Mouse (Mus musculus) heart, embryonic 11.5 days (tissue): ENCODE data around the gene Ambra1. TPM values are rescaled to one million over a fixed set of nuclear protein-coding genes. Genes with fewer than 3 reads are reported as not detected.

ENCODE experiments used
- ATAC-seq: fragments of 200-750 bp; cut with Nextera tagmentation; replicated peaks from 2 replicates; pipeline ENCODE4 v1.8.0; 2017; ENCODE audit warnings: moderate library complexity; ENCODE audit not compliant: insufficient number of reproducible peaks, low FRiP score, low TSS enrichment
- H3K27ac ChIP-seq: fragments of 300-500 bp; sonication (generic); 2 replicates; pipeline ENCODE4 v1.5.1; 2014; ENCODE audit warnings: mild to moderate bottlenecking, low read depth, low read length
- H3K27me3 ChIP-seq: fragments of 300-500 bp; sonication (generic); 2 replicates; pipeline ENCODE4 v1.6.1; 2014; ENCODE audit warnings: mild to moderate bottlenecking, low read length, mixed read lengths; ENCODE audit not compliant: control insufficient read depth, insufficient read depth
- H3K36me3 ChIP-seq: fragments of 300-500 bp; sonication (generic); 2 replicates; pipeline ENCODE4 v1.6.1; 2014; ENCODE audit warnings: mild to moderate bottlenecking, low read length, moderate library complexity, mixed read lengths; ENCODE audit not compliant: control insufficient read depth, insufficient read depth
- H3K4me1 ChIP-seq: fragments of 300-500 bp; sonication (generic); 2 replicates; pipeline ENCODE4 v1.6.1; 2014; ENCODE audit warnings: low read length; ENCODE audit not compliant: control insufficient read depth, insufficient read depth
- H3K4me2 ChIP-seq: fragments of 300-500 bp; sonication (generic); 2 replicates; pipeline ENCODE4 v1.6.1; 2014; ENCODE audit warnings: mild to moderate bottlenecking, moderate library complexity
- H3K4me3 ChIP-seq: fragments of 300-500 bp; sonication (generic); 2 replicates; pipeline ENCODE4 v1.5.1; 2014; ENCODE audit warnings: low read depth, low read length
- H3K9ac ChIP-seq: fragments of 300-500 bp; sonication (generic); 2 replicates; pipeline ENCODE4 v1.6.1; 2014; ENCODE audit warnings: mild to moderate bottlenecking, low read depth, low read length, moderate library complexity
- H3K9me3 ChIP-seq: fragments of 300-500 bp; sonication (generic); replicated peaks from 2 replicates; pipeline ENCODE4 v1.6.1; 2016; ENCODE audit warnings: low read length; ENCODE audit not compliant: control insufficient read depth
- WGBS: fragments of 180-500 bp; shearing (Covaris S2); extraction: QIAGEN DNeasy Blood & Tissue Kit; methylation state at CpG from one replicate; pipeline ENCODE4 v1.1.7; 2014; ENCODE audit not compliant: insufficient replicate concordance; 5-methylcytosine and 5-hydroxymethylcytosine counted together
- polyA plus RNA-seq: library from polyadenylated mRNA; unstranded; fragments of >200 nt; fragmentation: Nextera tagmentation; extraction: Ambion mirVana; gene quantifications from 2 replicates; pipeline ENCODE4 v1.2.1, GENCODE M21; 2014

Gene Ambra1
- polyA plus RNA-seq, 1 experiment from 2014 or later = 12.1 TPM

DNA sequence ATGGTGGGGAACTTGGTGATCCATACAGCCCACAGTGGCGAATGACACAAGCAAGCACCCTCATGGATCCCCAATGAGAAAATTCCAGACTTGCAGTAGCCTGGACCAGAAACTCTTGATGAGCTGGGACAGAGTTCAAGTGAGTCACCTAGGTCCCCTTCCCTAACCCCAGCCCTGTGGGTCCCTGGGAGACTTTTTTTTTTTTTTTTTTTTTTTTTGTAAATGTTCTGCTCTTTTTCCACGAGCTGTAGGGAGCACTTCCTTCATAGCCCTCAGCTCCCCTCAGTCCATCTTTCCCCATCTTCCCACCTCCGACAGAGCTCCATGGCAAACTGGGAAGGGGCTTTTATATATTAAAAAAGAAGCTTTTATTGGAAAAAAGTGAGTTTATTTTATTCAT is 199.5 kb downstream of the Ambra1 start:
- peaks cover 28% of the 10 kb centered on the region for H3K4me1 ChIP-seq
- no peak overlapping the region for H3K9ac ChIP-seq
- H3K36me3 ChIP-seq = 0 out of 2 replicates have a peak, but pooled peaks cover 8% of the 10 kb centered on the region
- WGBS = 50% methylated on average over 3 of the region's 3 CpGs
- H3K27ac ChIP-seq = no peak overlapping the region
- ATAC-seq = no peak
- no peak overlapping the region for H3K4me3 ChIP-seq
- H3K9me3 ChIP-seq = no peaks in the 10 kb centered on the region
- peaks cover 8% of the 10 kb centered on the region for H3K27me3 ChIP-seq
- H3K4me2 ChIP-seq = peak overlapping the region; percentile 83; the same call in 1 of the 2 replicates

- Histone ChIP-seq H3K4me3 (peak overlapping the region; percentile 67), H3K27me3 (peaks cover 4% of the 10 kb centered on the region), H3K4me1 (peaks cover 33% of the 10 kb centered on the region), H3K9me3 (no peaks in the 10 kb centered on the region), H3K4me2 (peak overlapping the region; percentile 83), H3K27ac (peak overlapping the region; percentile 96; the same call in 1 of the 2 replicates), H3K36me3 (peaks cover 8% of the 10 kb centered on the region; the same call in 1 of the 2 replicates), H3K9ac (peak overlapping the region; percentile 90; the same call in 1 of the 2 replicates)
- no peak for ATAC-seq
- 8% methylated on average over 12 of the region's 12 CpGs for WGBS
Observed at GRCm38 (mm10) chr2:91929936-91930335, 200.0 kb downstream of the Ambra1 start.

DNA sequence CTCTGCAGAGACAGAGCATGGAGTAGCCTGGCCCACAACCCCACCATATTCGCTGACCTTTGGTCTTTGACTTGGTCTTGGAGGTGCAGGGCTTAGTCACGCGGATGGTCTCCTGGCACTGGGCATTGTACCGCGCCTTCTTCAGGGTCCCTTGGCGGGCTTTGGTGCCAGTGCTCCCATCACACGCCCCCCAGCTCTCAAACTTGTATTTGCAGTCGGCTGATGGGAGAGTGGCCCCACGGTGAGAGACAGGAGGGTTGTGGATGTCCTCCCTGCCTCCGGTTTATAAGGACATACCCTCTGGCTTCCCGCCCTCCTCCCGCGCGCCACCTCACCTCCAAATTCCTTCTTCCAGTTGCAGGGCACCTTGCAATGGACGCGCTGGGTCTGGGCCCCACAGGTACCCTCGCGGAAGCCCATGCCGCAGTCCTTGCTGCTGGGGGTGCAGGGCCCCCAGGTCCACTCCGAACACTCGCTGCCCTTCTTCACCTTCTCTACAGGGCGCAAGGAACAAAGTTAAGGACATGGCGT is 200.9 kb downstream of the Ambra1 start:
- H3K27ac ChIP-seq = peak overlapping the region; percentile 96
- H3K9ac ChIP-seq = peak overlapping the region; percentile 90
- H3K9me3 ChIP-seq = no peaks in the 10 kb centered on the region
- peaks cover 16% of the 10 kb centered on the region; the same call in 1 of the 2 replicates for H3K36me3 ChIP-seq
- peak overlapping the region; percentile 67 for H3K4me3 ChIP-seq
- H3K4me1 ChIP-seq = peaks cover 34% of the 10 kb centered on the region
- WGBS = under 1% methylated on average over 23 of the region's 23 CpGs
- no peak for ATAC-seq
- H3K4me2 ChIP-seq = peak overlapping the region; percentile 83
- peaks cover 4% of the 10 kb centered on the region for H3K27me3 ChIP-seq

- Histone ChIP-seq H3K36me3 (peaks cover 18% of the 10 kb centered on the region; the same call in 1 of the 2 replicates), H3K27me3 (peaks cover 4% of the 10 kb centered on the region; the same call in 1 of the 2 replicates), H3K4me2 (peak overlapping the region; percentile 83), H3K9me3 (no peaks in the 10 kb centered on the region), H3K4me1 (peaks cover 34% of the 10 kb centered on the region), H3K4me3 (peak overlapping the region; percentile 67), H3K27ac (peak overlapping the region; percentile 96), H3K9ac (peak overlapping the region; percentile 90)
- WGBS = 1% methylated on average over 43 of the region's 50 CpGs
- peak; percentile 54 for ATAC-seq
Observed at GRCm38 (mm10) chr2:91931328-91932159, 201.6 kb downstream of the Ambra1 start.

DNA sequence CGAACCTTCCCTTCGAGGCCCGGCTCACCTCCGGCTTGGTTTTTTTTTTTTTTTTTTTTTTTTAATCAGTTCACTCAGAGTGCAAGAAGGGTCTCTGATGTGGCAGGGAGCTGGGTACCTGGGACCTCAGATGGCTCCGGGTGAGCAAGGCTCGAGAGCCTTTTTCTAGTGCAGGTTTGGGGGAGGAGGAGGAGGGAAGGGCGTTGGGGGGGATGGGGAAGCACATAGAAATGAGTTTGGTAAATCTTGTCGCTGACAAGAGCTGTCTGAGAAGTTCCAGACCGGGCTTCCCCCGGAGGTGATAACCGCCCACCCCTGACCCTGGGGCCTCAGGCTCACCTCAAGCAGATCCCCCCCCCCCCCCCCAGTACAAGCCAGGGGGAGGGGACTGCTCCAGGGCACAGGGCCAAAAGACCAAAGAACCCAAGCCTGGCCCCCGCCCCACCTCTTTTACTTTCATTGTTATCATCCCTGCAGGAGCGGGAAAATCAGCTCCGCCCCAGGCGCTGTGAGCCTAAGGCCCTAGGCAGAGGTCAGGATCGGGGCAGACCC is 202.3 kb downstream of the Ambra1 start, which contains the start of gene Mdk:
Gene Mdk, minus strand, starts transcription at position 138 of the 552 bp plus-strand sequence.
- under 1% methylated on average over 16 of the region's 16 CpGs for WGBS
- Histone ChIP-seq H3K9ac (peak within 1 kb of the TSS; percentile 90), H3K4me3 (peak within 1 kb of the TSS; percentile 67), H3K36me3 (peaks cover 24% of the 10 kb centered on the region), H3K9me3 (no peaks in the 10 kb centered on the region), H3K4me1 (peaks cover 34% of the 10 kb centered on the region), H3K27me3 (peaks cover 4% of the 10 kb centered on the region; the same call in 1 of the 2 replicates), H3K27ac (peak within 1 kb of the TSS; percentile 96), H3K4me2 (peak within 1 kb of the TSS; percentile 83)
- ATAC-seq = peak; percentile 43

DNA sequence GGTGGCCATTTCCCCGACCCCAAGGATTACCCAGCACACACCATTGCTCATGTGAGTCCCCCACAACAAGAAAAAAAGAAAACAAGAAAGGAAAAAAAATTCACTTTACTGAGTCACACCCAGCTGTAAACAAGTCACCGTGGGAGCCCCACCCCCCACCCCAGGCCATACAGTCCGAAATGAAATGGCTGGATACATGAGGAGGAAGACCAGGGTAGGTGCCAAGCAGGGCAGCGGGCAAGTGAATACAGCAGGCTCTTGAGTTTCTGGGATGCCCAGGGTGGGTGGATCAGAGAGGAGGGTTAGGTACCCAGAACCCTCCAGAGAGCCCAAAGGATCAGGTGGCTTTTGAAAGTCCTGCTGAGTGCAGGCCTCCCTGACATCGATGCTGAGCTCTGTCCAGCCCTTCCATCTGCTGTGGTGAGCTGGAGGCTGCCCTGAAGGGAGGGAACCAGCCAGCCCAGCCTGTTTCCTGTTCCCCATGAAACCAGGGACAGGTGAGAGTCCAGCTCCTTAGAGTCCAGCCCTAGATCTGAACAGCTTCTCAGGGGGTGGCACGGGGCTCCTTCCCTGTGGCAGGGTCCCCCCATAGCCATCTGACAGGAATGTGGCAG is 202.9 kb downstream of the Ambra1 start:
- peaks cover 4% of the 10 kb centered on the region; the same call in 1 of the 2 replicates for H3K27me3 ChIP-seq
- H3K36me3 ChIP-seq = peaks cover 30% of the 10 kb centered on the region
- ATAC-seq = peak; percentile 3; the same call in 1 of the 2 replicates
- 11% methylated on average over 6 of the region's 6 CpGs for WGBS
- H3K4me1 ChIP-seq = peaks cover 34% of the 10 kb centered on the region
- H3K4me3 ChIP-seq = peak overlapping the region; percentile 67
- peak overlapping the region; percentile 90 for H3K9ac ChIP-seq
- peak overlapping the region; percentile 83 for H3K4me2 ChIP-seq
- H3K27ac ChIP-seq = peak overlapping the region; percentile 96
- no peaks in the 10 kb centered on the region for H3K9me3 ChIP-seq

DNA sequence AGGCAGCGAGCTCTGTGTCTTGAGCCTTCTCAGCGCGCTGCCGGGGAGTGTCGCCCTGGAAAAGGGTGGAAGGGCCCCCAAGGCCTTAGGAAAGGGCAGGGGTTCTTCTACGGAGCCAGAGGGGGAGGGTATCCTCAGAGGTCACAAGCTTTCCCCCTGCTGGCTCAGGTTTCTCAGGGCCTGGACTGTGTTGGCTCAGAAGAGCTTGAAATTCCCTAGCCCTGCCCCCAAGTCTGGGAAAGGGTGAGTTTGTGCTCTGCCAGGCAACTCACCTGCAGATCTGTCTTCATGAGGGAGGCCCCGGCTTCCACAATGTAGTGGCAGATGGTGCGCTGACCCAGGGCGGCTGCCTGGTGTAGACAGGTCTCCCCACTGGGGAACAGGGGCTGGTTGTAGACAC is 203.5 kb downstream of the Ambra1 start:
- Histone ChIP-seq H3K4me2 (peak overlapping the region; percentile 83), H3K4me3 (0 out of 2 replicates have a peak overlapping the region, but pooled peaks have one; percentile 6), H3K27me3 (peaks cover 1% of the 10 kb centered on the region; the same call in 1 of the 2 replicates), H3K27ac (peak overlapping the region; percentile 96), H3K36me3 (peaks cover 35% of the 10 kb centered on the region), H3K4me1 (peaks cover 34% of the 10 kb centered on the region), H3K9me3 (no peaks in the 10 kb centered on the region), H3K9ac (peak overlapping the region; percentile 12; the same call in 1 of the 2 replicates)
- WGBS = 27% methylated on average over 9 of the region's 9 CpGs
- no peak for ATAC-seq

GRCm38 (mm10) chr2:91934016-91934415 is 204.1 kb downstream of the Ambra1 start:
- ATAC-seq = no peak
- Histone ChIP-seq H3K9me3 (no peaks in the 10 kb centered on the region), H3K4me2 (no peak overlapping the region), H3K9ac (peak overlapping the region; percentile 10; the same call in 1 of the 2 replicates), H3K4me1 (peaks cover 34% of the 10 kb centered on the region), H3K27ac (peak overlapping the region; percentile 96), H3K36me3 (peaks cover 37% of the 10 kb centered on the region), H3K4me3 (no peak overlapping the region), H3K27me3 (no peaks in the 10 kb centered on the region)
- 11% methylated on average over 8 of the region's 8 CpGs for WGBS
